Mouse (Mus musculus): ENCODE results near the gene Rpl19. TPM values are rescaled to one million over a fixed set of nuclear protein-coding genes. Genes with fewer than 3 reads are reported as not detected.
A peak's percentile ranks its signal among the peaks of the same experiment; 100 is the strongest.

Gene Rpl19
- polyA plus RNA-seq, 1 experiment from 2014 or later, result 1,206 TPM

GRCm38 (mm10) chr11:98019883-98020610 lies 6.5 kb upstream of the Rpl19 start:
- Histone ChIP-seq H3K36me3 (replicated peaks) (peaks cover 32% of the 10 kb centered on the region), H3K4me3 (peak overlapping the region; percentile 19; the same call in 1 of the 2 replicates), H3K9me3 (no peaks in the 10 kb centered on the region), H3K4me1 (peaks cover 61% of the 10 kb centered on the region), H3K27ac (replicated peaks) (0 out of 2 replicates have a peak overlapping the region, but pooled peaks have one; percentile 7), H3K27me3 (replicated peaks; ENCODE audit: low read depth, poor library complexity, severe bottlenecking) (peaks cover 26% of the 10 kb centered on the region)
- WGBS, result 35% methylated on average over 8 of the region's 8 CpGs
- DNase-seq (ENCODE audit: low spot score), result no peak

- H3K36me3 ChIP-seq (replicated peaks), result peaks cover 26% of the 10 kb centered on the region
These were observed 5.8 kb upstream of the Rpl19 start for GRCm38 (mm10) chr11:98020710-98021109.

GRCm38 (mm10) chr11:98021118-98021517 lies 5.4 kb upstream of the Rpl19 start:
- H3K4me3 ChIP-seq, result peak overlapping the region; percentile 87
- 52% methylated on average over 2 of the region's 2 CpGs for WGBS
- peaks cover 68% of the 10 kb centered on the region for H3K4me1 ChIP-seq
- peaks cover 26% of the 10 kb centered on the region for H3K27me3 ChIP-seq (replicated peaks; ENCODE audit: low read depth, poor library complexity, severe bottlenecking)
- DNase-seq (ENCODE audit: low spot score), result no peak
- H3K27ac ChIP-seq (replicated peaks), result no peak overlapping the region
- H3K36me3 ChIP-seq (replicated peaks), result peaks cover 21% of the 10 kb centered on the region
- no peaks in the 10 kb centered on the region for H3K9me3 ChIP-seq

More at GRCm38 (mm10) chr11:98020710-98021109, 5.8 kb upstream of the Rpl19 start:
- no peak for DNase-seq (ENCODE audit: low spot score)
- WGBS, result 57% methylated on average over 1 of the region's 1 CpGs
- Histone ChIP-seq H3K27me3 (replicated peaks; ENCODE audit: low read depth, poor library complexity, severe bottlenecking) (peaks cover 26% of the 10 kb centered on the region), H3K4me3 (peak overlapping the region; percentile 87; the same call in 1 of the 2 replicates), H3K27ac (replicated peaks) (no peak overlapping the region), H3K9me3 (no peaks in the 10 kb centered on the region), H3K4me1 (peaks cover 64% of the 10 kb centered on the region)

- no peaks in the 10 kb centered on the region for H3K9me3 ChIP-seq
- H3K27me3 ChIP-seq (replicated peaks; ENCODE audit: low read depth, poor library complexity, severe bottlenecking), result peaks cover 26% of the 10 kb centered on the region
- H3K4me3 ChIP-seq, result peak overlapping the region; percentile 87
- peaks cover 68% of the 10 kb centered on the region for H3K4me1 ChIP-seq
- peaks cover 16% of the 10 kb centered on the region for H3K36me3 ChIP-seq (replicated peaks)
- WGBS, result 4% methylated on average over 34 of the region's 34 CpGs
- peak overlapping the region; percentile 94 for H3K27ac ChIP-seq (replicated peaks)
- DNase-seq (ENCODE audit: low spot score), result peak; percentile 59
These were observed 4.8 kb upstream of the Rpl19 start for GRCm38 (mm10) chr11:98021565-98022252.

GRCm38 (mm10) chr11:98022253-98022554 lies 4.3 kb upstream of the Rpl19 start:
- peak overlapping the region; percentile 94 for H3K27ac ChIP-seq (replicated peaks)
- peaks cover 11% of the 10 kb centered on the region for H3K36me3 ChIP-seq (replicated peaks)
- DNase-seq (ENCODE audit: low spot score), result no peak
- peaks cover 26% of the 10 kb centered on the region for H3K27me3 ChIP-seq (replicated peaks; ENCODE audit: low read depth, poor library complexity, severe bottlenecking)
- no peaks in the 10 kb centered on the region for H3K9me3 ChIP-seq
- H3K4me3 ChIP-seq, result peak overlapping the region; percentile 87
- WGBS, result under 1% methylated on average over 23 of the region's 23 CpGs
- peaks cover 64% of the 10 kb centered on the region for H3K4me1 ChIP-seq

GRCm38 (mm10) chr11:98022555-98023371 lies 3.7 kb upstream of the Rpl19 start, which contains the start of gene Cacnb1:
Gene Cacnb1, minus strand, starts transcription at chr11:98023034.
- Histone ChIP-seq H3K4me1 (peaks cover 66% of the 10 kb centered on the region), H3K27me3 (replicated peaks; ENCODE audit: low read depth, poor library complexity, severe bottlenecking) (peaks cover 26% of the 10 kb centered on the region), H3K27ac (replicated peaks) (peak within 1 kb of the TSS; percentile 94), H3K9me3 (no peaks in the 10 kb centered on the region), H3K36me3 (replicated peaks) (peaks cover 5% of the 10 kb centered on the region; the same call in 1 of the 2 replicates), H3K4me3 (peak within 1 kb of the TSS; percentile 87)
- under 1% methylated on average over 52 of the region's 52 CpGs for WGBS
- peak; percentile 91 for DNase-seq (ENCODE audit: low spot score)

GRCm38 (mm10) chr11:98024516-98024915 lies 2.0 kb upstream of the Rpl19 start:
- 88% methylated on average over 3 of the region's 3 CpGs for WGBS
- peaks cover 24% of the 10 kb centered on the region for H3K27me3 ChIP-seq (replicated peaks; ENCODE audit: low read depth, poor library complexity, severe bottlenecking)
- H3K36me3 ChIP-seq (replicated peaks), result peaks cover 17% of the 10 kb centered on the region
- H3K4me3 ChIP-seq, result no peak overlapping the region
- no peaks in the 10 kb centered on the region for H3K9me3 ChIP-seq
- H3K4me1 ChIP-seq, result peaks cover 61% of the 10 kb centered on the region
- H3K27ac ChIP-seq (replicated peaks), result no peak overlapping the region
- DNase-seq (ENCODE audit: low spot score), result no peak

GRCm38 (mm10) chr11:98026248-98026569 lies 301 bp upstream of the Rpl19 start:
- H3K36me3 ChIP-seq (replicated peaks), result peaks cover 34% of the 10 kb centered on the region
- H3K27me3 ChIP-seq (replicated peaks; ENCODE audit: low read depth, poor library complexity, severe bottlenecking), result peaks cover 7% of the 10 kb centered on the region
- peak overlapping the region; percentile 100 for H3K4me3 ChIP-seq
- H3K4me1 ChIP-seq, result peaks cover 44% of the 10 kb centered on the region
- no peaks in the 10 kb centered on the region for H3K9me3 ChIP-seq
- 8% methylated on average over 15 of the region's 15 CpGs for WGBS
- DNase-seq (ENCODE audit: low spot score), result no peak
- peak overlapping the region; percentile 99 for H3K27ac ChIP-seq (replicated peaks)

GRCm38 (mm10) chr11:98027297-98027688 lies 783 bp downstream of the Rpl19 start:
- peaks cover 42% of the 10 kb centered on the region for H3K36me3 ChIP-seq (replicated peaks)
- no peaks in the 10 kb centered on the region for H3K9me3 ChIP-seq
- 0% methylated on average over 18 of the region's 18 CpGs for WGBS
- no peaks in the 10 kb centered on the region for H3K27me3 ChIP-seq (replicated peaks; ENCODE audit: low read depth, poor library complexity, severe bottlenecking)
- H3K4me1 ChIP-seq, result peaks cover 34% of the 10 kb centered on the region
- no peak for DNase-seq (ENCODE audit: low spot score)
- H3K27ac ChIP-seq (replicated peaks), result peak overlapping the region; percentile 99
- H3K4me3 ChIP-seq, result peak overlapping the region; percentile 100

GRCm38 (mm10) chr11:98027785-98028184 lies 1.3 kb downstream of the Rpl19 start:
- Histone ChIP-seq H3K4me3 (peak overlapping the region; percentile 100), H3K36me3 (replicated peaks) (peaks cover 46% of the 10 kb centered on the region), H3K9me3 (no peaks in the 10 kb centered on the region), H3K4me1 (peaks cover 29% of the 10 kb centered on the region), H3K27ac (replicated peaks) (peak overlapping the region; percentile 99), H3K27me3 (replicated peaks; ENCODE audit: low read depth, poor library complexity, severe bottlenecking) (no peaks in the 10 kb centered on the region)
- no peak for DNase-seq (ENCODE audit: low spot score)
- 21% methylated on average over 7 of the region's 7 CpGs for WGBS

- peaks cover 16% of the 10 kb centered on the region for H3K27me3 ChIP-seq (replicated peaks; ENCODE audit: low read depth, poor library complexity, severe bottlenecking)
- 0 out of 2 replicates have a peak overlapping the region, but pooled peaks have one; percentile 18 for H3K4me3 ChIP-seq
- H3K9me3 ChIP-seq, result no peaks in the 10 kb centered on the region
- H3K4me1 ChIP-seq, result peaks cover 32% of the 10 kb centered on the region
- peaks cover 46% of the 10 kb centered on the region for H3K36me3 ChIP-seq (replicated peaks)
- DNase-seq (ENCODE audit: low spot score), result no peak
- WGBS, result 56% methylated on average over 5 of the region's 5 CpGs
- H3K27ac ChIP-seq (replicated peaks), result no peak overlapping the region; the same call in 1 of the 2 replicates
These were observed 4.4 kb downstream of the Rpl19 start for GRCm38 (mm10) chr11:98030701-98031442.

GRCm38 (mm10) chr11:98031443-98031770 lies 4.9 kb downstream of the Rpl19 start:
- no peak overlapping the region; the same call in 1 of the 2 replicates for H3K27ac ChIP-seq (replicated peaks)
- peaks cover 46% of the 10 kb centered on the region for H3K36me3 ChIP-seq (replicated peaks)
- 0 out of 2 replicates have a peak overlapping the region, but pooled peaks have one; percentile 18 for H3K4me3 ChIP-seq
- H3K27me3 ChIP-seq (replicated peaks; ENCODE audit: low read depth, poor library complexity, severe bottlenecking), result peaks cover 22% of the 10 kb centered on the region
- peaks cover 32% of the 10 kb centered on the region for H3K4me1 ChIP-seq
- DNase-seq (ENCODE audit: low spot score), result peak; percentile 84
- WGBS, result 13% methylated on average over 5 of the region's 5 CpGs
- no peaks in the 10 kb centered on the region for H3K9me3 ChIP-seq
